Mouse (Mus musculus) hematopoietic stem cell, adult 5-6 weeks (primary cell): Measurements from ENCODE around the gene Synpo2l. TPM values are rescaled to one million over a fixed set of nuclear protein-coding genes. Genes with fewer than 3 reads are reported as not detected.
A peak's percentile ranks its signal among the peaks of the same experiment; 100 is the strongest.

Experiments
- ATAC-seq, 2 experiments: fragments of 125-278 bp in 1 of 2; replicated peaks in 1 of 2; 2 replicates each; pipeline ENCODE4 v1.8.0; 2016 to 2017; ENCODE audit warnings: inconsistent platforms in 2 of 2, mild to moderate bottlenecking in 2 of 2, moderate number of reproducible peaks in 2 of 2, low read depth in 1 of 2, moderate TSS enrichment in 1 of 2; ENCODE audit not compliant: low FRiP score in 2 of 2, poor library complexity in 2 of 2, severe bottlenecking in 2 of 2, insufficient read depth in 1 of 2, low TSS enrichment in 1 of 2
- total RNA-seq: library from RNA; stranded (forward); fragments of 172-1452, 232-1000 nt; gene quantifications from 2 replicates; pipeline ENCODE4 v1.2.3, GENCODE M21; 2017

Gene Synpo2l
- total RNA-seq, 1 experiment from 2014 or later = not detected

GRCm38 (mm10) chr14:20691772-20692171 lies 23.6 kb upstream of the Synpo2l start:
- ATAC-seq = no peak

- ATAC-seq = no peak
Observed at GRCm38 (mm10) chr14:20689009-20689408, 20.9 kb upstream of the Synpo2l start.

GRCm38 (mm10) chr14:20686576-20686975 lies 18.4 kb upstream of the Synpo2l start:
- no peak for ATAC-seq

GRCm38 (mm10) chr14:20682498-20682897 lies 14.3 kb upstream of the Synpo2l start:
- ATAC-seq = peak; percentile 87 to 89

GRCm38 (mm10) chr14:20681742-20682141 lies 13.6 kb upstream of the Synpo2l start:
- ATAC-seq = no peak

- ATAC-seq = no peak
Observed at GRCm38 (mm10) chr14:20677906-20678305, 9.8 kb upstream of the Synpo2l start.

- peak; percentile 91 for ATAC-seq
Observed at GRCm38 (mm10) chr14:20674064-20674833, 6.1 kb upstream of the Synpo2l start, which contains the start of gene Sec24c. Gene Sec24c, plus strand, starts transcription at chr14:20674308.

- ATAC-seq = peak in 1 of 2 experiments; percentile 13; a peak in 1 of 4 replicates
Observed at GRCm38 (mm10) chr14:20673735-20674063, 5.5 kb upstream of the Synpo2l start.

GRCm38 (mm10) chr14:20672990-20673389 lies 4.8 kb upstream of the Synpo2l start:
- ATAC-seq = no peak

GRCm38 (mm10) chr14:20667469-20667868 lies 685 bp downstream of the Synpo2l start:
- no peak for ATAC-seq

- ATAC-seq = no peak
Observed at GRCm38 (mm10) chr14:20664436-20664835, 3.7 kb downstream of the Synpo2l start.

- ATAC-seq = no peak
Observed at GRCm38 (mm10) chr14:20663601-20664000, 4.6 kb downstream of the Synpo2l start.

GRCm38 (mm10) chr14:20662740-20663139 lies 5.4 kb downstream of the Synpo2l start:
- no peak for ATAC-seq

- no peak; a peak in 1 of 4 replicates for ATAC-seq
Observed at GRCm38 (mm10) chr14:20661661-20662331, 6.4 kb downstream of the Synpo2l start.

GRCm38 (mm10) chr14:20660827-20661660 lies 7.1 kb downstream of the Synpo2l start:
- ATAC-seq = peak; percentile 92 to 97

- ATAC-seq = no peak
Observed at GRCm38 (mm10) chr14:20659687-20660086, 8.5 kb downstream of the Synpo2l start.

GRCm38 (mm10) chr14:20658902-20659301 lies 9.3 kb downstream of the Synpo2l start:
- ATAC-seq = no peak

- ATAC-seq = no peak
Observed at GRCm38 (mm10) chr14:20658326-20658725, 9.8 kb downstream of the Synpo2l start.
